Mouse (Mus musculus): ENCODE measurements around the gene Dmrtc2.

Gene Dmrtc2

DNA sequence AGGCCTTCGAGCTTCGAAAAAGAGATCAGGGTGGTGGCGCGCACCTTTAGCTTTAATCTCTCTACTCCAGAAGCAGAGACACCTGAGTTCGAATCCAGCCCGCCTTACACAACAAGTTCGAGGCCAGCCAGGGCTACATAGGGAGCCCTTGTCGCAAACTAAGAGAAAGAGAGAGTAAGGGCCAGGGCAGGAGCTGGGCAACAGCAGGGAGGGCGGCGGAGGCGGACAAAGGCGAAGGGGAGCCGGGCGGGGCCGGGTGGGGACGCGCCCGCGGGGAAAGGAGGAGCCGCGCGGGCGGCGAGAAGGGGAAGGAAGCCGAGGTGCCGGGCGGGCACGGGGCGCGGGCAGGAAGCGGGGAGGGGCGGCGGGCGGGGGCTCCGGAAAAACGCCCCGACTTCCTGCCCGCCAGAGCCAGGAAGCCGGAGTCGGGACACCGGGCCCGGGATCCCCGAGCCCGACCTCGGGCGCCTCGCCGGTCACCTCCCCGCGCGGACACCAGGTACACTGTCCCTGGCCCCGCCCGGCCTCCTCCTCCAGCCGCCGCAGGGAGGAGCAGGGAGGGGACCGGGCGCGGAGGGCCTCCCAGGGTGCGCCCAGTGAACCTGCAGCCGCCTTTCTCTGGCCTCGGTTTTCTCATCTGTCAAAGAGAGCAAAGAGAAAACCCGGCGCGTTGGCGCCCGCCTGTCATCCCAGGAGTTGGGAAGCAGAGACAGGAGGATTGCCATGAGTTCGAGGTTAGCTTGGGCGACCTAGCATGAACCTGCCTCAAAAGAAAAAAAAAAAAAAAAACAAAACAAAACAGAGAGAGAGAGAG lies 33.0 kb downstream of the Dmrtc2 start, which contains the start of gene Arhgef1:
Gene Arhgef1, plus strand, starts transcription at position 283 of the 814 bp plus-strand sequence.
- peak; percentile 76 for DNase-seq

DNA sequence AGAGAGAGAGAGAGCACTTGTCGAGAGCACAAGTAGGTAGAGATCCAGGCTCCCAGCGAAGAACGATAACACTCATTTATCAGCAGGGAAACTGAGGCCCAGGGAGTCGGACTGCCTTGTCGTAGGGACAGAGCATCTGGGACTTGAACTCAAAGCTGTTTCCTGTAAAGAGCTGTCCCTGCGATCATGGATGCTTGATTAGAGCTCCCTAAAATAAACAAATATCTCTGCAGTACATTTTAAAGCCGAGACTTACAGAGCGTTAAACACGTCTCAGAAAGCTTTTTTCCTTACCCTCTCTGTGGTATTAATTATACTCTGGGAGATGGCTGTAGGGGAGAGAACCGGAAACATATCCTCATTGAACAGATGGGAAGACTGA lies 33.6 kb downstream of the Dmrtc2 start:
- DNase-seq = no peak

DNA sequence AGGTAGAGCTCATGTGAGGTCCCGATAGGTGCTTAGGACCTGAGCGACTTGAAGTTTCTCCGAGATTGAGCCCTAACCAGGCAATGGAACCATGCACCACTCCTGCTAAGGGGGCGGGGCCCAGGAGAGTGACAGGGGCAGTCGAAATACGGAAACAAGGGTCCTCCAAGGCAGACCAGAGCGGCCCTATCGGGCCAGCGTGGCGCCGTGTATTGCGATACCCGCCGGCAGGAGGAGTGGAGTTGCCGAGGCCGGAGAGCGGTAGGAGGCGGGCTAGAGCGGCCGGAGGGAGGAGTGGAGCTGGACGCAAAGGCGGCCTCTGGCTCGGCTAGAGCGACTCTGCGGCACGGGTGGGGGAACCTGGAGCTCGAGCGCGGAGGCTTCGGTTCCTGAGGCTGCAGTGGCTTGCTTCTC lies 34.2 kb downstream of the Dmrtc2 start:
- peak; percentile 99 for DNase-seq

DNA sequence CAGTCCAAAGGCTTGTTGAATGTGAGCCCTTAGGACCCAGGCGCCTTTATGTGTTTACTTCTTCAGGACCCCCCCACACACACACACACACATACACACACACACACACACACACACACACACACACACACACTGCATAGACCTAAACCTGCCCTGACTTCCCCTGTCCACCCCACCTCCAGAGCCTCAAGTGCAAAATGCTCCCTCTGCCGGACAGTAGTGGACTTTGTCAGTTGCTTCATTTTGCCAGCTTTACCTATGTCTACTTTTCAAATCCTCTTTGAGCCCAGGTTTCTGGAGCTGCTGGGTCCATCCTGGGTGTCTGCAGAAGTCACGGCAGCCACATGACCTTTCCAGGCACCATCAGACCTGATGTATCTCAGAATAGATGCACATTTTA lies 35.1 kb downstream of the Dmrtc2 start:
- peak; percentile 72 for DNase-seq

DNA sequence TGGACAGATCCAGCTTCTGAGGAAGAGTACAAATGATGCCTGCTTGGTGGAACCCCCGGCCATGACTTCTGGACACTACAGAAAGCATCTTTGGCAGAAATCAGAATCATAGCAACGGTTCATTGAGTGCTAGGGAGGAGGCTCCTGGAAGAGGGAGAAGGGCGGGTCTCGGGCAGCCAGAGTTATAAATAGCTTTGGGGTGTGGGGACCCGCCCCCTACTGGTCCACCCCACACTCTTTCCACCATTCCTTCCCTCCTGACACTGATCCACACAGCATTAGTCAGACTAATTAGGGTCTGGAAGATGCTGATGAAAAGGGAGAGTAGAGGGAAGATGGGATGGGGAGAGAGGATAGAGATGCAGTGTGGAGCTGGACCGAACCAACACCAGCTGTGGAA lies 36.7 kb downstream of the Dmrtc2 start:
- no peak for DNase-seq

DNA sequence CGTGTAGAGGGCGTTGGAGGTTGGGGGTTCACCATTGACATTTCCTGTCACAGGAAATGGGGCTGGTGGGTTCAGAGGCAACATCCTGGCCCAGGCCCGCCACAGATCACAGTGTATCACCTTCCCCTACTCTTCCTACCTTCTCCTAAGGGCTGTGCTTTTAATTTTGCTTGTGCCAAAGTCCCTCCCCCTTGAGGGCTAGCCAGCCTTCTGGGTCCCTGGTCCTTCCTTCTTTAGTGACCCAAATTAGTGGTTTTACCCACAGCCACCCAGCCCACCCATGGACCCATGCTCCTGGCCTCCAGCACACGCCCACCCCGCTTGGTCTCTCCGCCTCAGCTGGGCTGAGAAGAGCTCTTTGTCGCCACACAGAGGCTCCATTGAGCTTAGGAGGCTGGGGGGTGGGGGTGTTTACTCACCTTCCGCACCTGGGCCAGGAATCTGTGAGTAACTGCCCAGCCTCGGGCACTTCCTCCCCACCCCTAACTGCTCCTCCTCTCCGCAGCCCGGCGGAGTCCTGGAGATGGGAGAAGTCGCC lies 37.4 kb downstream of the Dmrtc2 start:
- no peak for DNase-seq

DNA sequence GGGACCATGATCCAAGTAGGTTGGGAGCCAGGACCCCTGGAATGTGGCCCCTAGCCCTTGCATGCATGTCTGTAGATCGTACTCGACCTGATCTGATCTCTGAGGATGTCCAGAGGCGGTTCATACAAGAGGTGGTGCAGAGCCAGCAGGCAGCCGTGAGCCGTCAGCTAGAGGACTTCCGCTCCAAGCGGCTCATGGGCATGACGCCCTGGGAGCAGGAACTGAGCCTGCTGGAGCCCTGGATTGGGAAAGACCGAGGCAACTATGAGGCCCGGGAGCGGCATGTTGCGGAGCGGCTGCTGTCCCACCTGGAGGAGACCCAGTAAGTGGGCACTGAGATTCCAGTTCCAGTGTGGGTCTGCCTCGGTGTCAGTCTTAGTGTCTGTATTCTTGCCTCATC lies 42.6 kb downstream of the Dmrtc2 start:
- DNase-seq = no peak

DNA sequence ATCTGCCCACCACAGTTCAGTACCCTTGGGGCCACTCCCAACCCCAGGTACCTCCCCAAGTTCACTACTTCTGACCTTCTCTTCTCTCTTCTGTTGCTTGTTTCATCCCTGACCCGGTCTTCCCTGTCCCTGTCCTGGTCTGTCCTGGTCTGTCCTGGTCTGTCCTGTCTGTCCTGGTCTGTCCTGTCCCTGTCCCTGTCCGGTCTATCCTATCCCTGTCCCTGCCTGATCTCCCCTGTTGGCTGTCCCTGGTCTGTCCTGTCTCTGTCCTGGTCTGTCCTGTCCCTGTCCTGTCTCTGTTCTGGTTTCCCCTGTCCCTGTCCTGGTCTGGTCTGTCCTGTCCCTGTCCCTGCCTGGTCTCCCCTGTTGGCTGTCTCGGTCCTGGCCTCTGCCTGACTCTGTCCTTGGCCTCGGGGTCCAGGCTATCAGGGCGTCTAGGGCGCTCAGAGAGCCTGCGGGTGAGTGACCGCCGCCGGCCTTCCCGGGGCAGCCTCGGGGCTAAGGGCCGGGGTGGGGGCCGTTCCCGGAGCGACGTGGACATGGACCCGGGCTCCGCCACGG lies 49.0 kb downstream of the Dmrtc2 start:
- DNase-seq = no peak

DNA sequence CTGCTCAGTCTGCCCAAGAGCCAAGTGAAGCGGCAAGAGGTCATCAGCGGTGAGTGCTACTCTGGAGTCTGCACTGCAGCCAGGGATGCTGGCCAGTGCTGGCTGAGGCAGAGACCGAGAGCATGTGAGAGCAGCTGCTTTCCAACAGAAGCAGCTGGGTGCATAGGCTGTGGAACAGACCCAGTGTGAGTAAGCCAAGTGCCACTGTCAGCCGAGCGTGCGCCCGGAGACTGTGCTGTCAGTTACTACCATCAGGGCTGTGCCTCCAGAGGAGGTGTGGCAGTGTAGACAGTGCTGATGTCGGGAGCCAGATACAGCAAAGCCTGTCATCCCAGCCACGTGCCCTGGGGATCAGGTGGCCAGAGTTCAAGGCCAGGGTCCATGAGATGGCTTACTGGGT lies 49.9 kb downstream of the Dmrtc2 start:
- no peak for DNase-seq

Data from kidney, adult 9 months (tissue).